Mouse (Mus musculus): ENCODE measurements around the gene Ctcf.

Gene Ctcf

DNA sequence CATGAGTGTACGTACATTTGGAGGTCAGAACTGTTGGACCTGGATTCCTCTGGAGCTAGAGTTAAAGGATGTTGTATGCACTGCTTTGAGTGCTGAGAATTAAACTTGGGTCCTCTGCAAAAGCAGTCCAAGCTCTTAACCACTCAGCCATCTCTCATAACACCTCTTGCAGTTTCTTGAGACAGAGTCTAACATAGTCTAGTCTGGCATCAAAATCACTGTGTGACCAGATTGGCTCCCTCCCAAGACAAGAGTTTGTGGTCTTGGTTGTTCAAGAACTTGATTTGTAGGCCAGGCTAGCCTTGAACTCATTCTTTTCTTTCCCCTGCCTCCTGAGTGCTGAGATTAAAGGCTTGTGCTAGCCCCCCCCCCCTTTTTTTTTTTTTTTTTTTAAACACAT is 12.6 kb downstream of the Ctcf start:
- no peak for DNase-seq (ENCODE audit: low spot score)

DNA sequence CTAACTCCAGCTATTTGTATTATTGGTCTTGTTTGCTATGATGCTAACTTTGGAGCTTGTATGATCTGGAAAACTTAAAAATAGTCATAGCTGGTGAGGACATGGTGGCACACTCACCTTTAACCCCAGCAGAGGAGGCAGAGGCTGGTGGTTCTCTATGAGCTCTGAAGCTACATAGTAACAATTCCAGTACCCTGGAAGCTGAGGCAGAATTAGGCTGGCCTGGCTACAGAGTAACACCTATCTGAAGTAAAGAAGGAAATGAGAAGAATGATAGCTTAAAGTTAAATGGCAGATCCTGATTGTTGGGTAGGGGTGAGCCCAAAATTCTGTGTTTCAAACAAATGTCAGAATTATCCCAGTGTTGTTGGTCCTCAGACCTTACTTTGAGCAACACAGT is 21.3 kb downstream of the Ctcf start:
- DNase-seq (ENCODE audit: low spot score) = no peak

DNA sequence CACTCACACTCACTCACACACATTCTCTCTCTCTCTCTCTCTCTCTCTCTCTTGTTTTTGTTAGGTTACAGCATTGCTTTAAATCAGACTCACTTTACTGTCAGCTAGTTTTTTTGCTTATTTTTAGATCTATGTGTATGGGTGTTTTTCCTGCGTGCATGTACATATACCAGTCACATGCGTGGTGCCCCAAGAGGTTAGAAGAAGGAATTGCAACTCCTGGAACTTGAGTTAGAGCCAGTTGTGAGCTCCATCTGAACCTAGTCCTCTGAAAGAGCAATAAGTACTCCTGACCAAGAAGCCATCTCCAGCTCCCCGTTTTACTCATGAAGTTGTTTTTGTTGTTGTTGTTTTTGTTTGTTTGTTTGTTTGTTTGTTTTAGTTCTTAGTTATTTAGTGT is 24.8 kb downstream of the Ctcf start:
- DNase-seq (ENCODE audit: low spot score) = no peak

DNA sequence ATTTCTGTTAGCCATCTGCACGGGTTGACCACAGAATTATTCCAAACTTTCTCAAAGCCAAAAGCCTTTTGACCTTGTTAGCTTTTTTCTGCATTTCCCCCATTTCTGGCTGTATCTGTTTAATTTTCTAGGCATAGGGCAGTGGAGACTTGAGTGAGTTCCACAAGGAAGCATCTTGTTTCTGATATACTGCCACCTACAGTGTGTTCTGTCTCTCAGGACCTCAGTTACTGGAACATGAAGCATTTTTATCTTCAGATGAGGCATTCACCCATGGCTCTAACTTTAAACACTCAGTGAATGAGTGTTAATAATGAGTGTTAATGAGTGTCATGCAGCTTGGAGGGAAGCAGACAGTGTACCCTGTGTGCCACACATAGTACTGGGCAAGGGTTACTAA is 41.5 kb downstream of the Ctcf start:
- DNase-seq (ENCODE audit: low spot score) = no peak

DNA sequence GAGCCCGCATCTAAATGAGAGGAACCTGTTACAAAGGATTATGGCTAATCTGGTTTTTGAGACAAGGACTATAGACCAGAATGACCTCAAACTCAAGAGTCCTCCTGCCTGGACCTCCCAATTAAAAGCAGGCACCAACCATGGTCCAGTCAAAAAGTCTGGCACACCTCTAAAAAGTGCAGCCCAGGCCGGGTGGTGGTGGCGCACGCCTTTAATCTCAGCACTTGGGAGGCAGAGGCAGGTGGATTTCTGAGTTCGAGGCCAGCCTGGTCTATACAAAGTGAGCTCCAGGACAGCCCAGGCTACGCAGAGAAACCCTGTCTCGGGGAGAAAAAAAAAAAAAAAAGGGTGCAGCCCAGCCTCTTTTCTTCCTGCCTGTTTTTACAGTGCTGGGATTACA is 49.0 kb downstream of the Ctcf start:
- DNase-seq (ENCODE audit: low spot score) = no peak

DNA sequence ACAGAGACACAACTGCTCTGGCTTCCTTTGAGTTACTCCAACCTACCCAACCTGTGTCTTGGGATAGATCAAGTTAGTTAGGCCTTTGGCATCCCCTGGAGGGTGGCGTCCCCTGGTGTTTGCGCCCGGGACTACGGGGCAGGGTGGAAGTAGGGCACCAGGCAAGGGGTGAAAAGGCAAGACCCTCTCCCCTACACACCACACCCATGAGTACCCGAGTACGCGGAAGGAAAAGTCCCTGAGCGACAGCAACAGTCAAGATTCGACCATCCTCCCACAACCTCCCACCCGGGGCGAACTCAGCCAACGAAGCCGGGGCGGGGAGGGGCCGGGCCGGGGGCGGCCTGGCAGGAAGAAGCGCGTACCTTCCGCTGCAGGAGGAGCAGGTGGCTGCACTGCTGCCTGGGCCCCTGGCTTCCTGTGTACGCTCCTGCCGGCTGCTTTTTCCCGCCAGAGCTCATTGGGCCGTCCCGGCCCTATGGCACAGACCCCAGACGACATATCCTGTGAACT is 49.5 kb downstream of the Ctcf start, which contains the start of gene Carmil2:
Carmil2 (plus strand) TSS at position 479 of the 513 bp plus-strand sequence.
- peak; percentile 69 for DNase-seq (ENCODE audit: low spot score)

DNA sequence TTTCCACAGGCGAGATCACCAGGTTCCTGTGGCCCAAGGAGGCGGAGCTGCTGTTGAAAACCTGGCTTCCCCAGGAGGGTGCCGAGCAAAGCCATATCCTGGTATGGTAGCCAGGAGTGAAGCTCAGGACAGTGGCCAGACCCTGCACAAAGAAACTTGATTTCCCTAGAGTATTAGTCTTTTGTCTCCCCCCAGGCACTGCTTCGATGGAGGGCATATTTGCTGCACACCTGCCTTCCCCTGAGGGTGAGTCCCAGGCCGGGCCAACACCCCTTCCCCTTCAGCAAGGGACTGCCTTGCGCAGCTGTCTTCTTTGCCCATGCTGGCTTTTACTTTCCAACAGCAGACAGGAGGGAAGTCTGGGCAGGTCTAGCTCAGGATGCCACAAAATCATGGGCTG is 50.2 kb downstream of the Ctcf start:
- DNase-seq (ENCODE audit: low spot score) = no peak

DNA sequence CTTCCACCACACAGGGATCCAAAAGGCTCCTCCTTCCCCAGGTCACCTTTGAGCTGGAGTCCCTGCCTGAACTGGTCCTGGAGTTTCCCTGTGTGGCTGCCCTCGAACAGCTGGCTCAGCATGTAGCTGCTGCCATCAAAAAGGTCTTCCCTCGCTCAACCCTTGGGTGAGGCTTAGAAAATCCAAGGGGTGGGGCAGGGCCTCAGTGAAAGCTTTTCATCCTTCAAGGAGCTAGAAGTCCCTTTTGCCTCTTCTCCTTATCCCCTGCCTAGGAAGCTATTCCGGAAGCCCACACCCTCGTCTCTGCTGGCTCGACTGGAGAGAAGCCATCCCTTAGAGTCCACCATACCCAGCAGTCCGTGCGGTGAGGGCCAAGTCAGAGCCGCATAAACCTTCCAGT is 51.1 kb downstream of the Ctcf start:
- no peak for DNase-seq (ENCODE audit: low spot score)

DNA sequence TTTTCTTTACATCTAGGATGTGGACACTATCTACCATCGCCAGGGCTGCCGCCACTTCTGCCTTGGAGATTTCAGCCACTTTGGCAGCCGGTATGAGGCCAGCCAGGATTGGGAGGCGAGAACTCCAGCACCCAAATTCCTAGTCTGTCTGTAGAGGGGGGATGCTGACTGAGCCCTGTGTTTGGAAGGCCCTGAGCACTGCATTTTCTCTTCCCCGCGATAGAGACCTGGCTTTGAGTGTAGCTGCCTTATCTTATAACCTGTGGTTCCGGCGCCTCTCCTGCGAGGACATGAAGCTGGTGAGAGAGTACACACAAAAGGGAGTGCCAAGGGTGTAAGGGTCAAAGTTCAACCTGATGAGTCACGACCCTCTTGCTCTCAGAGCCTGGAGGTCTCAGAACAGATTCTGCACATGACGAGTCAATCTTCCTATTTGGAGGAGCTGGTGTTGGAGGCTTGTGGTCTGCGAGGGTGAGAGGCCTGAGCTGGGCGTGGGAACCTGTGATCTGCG is 51.9 kb downstream of the Ctcf start:
- DNase-seq (ENCODE audit: low spot score) = no peak

DNA sequence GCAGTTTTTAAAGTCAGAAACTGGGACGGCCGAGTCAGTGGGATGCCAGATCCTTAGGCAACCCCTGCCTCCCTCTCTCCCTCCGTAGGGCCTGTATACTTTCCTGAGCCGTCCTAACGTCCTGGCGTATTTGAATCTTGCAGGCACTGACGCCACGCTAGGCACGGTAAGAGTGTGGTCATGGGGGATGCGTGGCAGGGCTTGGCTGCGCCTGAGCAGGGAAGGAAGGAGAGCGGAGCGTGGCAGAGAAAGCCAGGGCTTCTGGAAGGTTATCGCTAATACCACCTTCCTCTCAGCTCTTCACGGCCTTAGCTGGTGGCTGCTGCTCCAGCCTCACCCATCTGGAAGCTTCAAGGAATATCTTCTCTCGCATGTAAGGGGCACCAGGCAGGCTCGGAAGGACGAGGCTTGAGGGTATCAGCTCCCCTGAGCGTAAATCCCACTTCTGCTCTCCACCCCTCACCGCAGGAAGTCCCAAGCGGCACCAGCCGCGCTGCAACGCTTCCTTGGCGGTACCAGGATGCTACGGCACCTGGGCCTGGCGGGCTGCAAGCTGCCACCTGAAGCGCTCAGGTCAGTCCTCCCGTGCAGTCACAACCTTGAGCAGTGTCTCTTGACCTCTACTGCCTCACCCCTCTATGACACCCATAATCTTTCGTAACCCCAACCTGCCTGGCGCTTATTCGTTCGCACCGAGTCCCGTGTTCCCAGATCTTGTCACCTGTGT is 53.1 kb downstream of the Ctcf start:
- DNase-seq (ENCODE audit: low spot score) = no peak

DNA sequence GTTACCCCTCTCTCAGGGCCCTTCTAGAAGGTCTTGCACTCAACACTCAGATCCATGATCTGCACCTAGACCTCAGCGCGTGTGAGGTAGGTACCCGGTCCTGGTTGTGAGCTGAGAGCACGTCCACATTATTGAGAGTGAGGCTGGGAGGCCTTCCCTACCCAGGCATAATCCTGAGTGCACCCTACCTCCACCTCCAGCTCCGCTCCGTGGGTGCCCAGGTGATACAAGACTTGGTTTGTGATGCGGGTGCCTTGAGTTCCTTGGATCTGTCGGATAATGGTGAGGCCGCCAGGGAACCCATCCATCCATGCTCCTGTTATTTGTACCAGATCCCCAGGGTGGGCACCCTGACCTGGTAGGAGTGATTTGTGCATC is 53.6 kb downstream of the Ctcf start:
- DNase-seq (ENCODE audit: low spot score) = no peak

DNA sequence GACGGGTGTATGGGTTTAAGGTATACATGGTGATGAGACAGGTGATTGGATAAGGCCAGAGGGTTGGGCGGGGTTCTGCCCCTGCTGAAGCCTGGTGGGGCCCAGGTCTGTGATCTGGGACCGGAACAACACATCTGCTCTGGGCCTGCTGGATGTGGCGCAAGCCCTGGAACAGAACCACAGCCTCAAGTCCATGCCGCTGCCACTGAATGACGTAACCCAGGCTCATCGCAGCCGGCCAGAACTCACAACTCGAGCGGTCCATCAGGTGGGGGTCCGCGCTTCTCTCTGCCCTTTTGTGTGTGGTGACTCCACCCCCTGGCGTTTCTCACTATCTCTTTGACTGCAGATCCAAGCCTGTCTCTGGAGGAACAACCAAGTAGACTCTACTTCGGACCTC is 54.6 kb downstream of the Ctcf start:
- DNase-seq (ENCODE audit: low spot score) = no peak

DNA sequence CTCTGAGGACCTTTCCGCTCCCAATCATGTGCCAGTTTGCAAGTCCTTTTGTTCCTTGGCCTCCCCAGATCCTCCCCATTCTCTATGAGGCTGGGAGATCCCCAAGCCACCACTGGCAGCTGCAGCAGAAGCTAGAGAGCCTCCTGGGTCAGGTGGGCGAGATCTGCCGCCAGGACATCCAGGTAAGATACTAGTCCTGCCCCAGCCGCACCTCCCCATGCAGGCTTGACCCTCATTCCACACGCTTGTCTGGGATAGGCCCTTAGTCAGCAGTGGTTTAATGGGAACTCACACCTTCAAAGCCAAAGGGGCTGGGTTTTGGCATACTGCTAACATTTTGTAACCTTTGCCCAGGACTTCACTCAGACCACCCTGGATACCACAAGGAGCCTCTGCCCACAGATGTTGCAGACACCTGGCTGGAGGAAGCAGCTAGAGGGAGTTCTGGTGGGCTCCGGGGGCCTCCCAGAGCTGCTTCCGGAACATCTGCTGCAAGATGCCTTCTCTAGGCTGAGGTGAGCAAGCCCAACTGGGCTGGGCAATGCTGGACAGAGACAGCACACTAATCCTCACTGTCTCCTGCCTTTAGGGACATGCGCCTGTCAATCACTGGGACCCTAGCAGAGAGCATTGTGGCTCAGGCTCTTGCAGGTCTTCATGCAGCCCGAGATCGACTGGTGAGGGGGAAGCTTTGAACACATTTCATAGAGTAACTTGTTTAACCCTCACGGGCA is 56.2 kb downstream of the Ctcf start:
- no peak for DNase-seq (ENCODE audit: low spot score)

DNA sequence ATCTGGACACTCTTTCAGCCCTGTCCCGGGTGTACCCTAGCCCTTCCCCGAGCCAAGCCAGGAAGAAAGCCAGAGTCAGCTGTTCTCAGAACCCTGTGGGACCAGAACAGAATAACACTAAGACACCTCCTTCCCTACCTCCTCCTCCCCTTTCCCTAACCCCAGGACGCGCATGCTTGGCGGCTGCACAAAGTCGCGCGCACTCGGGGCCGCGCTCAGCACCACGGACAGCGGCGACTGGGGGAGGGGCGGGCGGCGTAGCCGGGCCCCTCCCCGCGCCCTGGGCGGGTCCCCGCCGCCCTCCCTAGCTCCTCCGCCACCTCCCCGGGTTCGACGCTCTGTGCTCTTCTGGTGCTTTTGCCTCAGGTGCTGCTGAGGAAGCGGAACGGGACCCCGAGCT is 57.3 kb downstream of the Ctcf start:
- no peak for DNase-seq (ENCODE audit: low spot score)

DNA sequence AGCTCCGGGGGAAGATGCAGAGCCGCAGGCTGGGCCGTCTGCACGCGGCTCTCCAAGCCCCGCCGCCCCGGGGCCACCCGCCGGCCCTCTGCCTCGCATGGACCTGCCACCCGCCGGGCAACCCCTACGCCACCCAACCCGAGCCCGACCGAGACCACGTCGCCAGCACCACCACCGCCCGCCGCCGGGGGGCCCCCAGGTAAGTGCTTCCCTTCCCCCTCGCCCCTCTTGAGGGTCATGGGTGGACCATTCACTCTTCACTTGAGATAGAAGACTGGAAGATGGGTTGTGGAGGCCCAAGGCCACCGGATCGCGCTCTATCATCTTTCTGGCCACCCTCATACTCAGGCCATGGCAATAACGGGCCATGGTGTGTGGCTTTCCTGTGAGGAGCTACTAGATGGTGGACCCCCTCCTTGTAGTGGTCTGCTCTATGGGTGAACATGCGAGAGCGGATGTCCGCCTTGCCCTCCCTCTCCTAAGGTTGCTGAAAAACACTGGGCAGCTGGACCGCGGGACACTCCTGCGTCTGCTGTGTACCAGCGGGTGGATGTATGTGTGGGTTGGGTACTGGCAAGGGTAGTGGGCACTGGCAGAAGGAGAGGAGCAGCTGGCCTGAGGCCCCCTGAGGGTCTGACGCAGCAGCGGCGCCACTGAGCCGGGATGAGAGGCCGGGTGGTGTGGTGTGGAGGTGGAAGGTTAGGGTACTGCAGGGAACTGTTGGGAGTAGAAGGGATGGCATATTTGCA is 57.9 kb downstream of the Ctcf start:
- DNase-seq (ENCODE audit: low spot score) = no peak

DNA sequence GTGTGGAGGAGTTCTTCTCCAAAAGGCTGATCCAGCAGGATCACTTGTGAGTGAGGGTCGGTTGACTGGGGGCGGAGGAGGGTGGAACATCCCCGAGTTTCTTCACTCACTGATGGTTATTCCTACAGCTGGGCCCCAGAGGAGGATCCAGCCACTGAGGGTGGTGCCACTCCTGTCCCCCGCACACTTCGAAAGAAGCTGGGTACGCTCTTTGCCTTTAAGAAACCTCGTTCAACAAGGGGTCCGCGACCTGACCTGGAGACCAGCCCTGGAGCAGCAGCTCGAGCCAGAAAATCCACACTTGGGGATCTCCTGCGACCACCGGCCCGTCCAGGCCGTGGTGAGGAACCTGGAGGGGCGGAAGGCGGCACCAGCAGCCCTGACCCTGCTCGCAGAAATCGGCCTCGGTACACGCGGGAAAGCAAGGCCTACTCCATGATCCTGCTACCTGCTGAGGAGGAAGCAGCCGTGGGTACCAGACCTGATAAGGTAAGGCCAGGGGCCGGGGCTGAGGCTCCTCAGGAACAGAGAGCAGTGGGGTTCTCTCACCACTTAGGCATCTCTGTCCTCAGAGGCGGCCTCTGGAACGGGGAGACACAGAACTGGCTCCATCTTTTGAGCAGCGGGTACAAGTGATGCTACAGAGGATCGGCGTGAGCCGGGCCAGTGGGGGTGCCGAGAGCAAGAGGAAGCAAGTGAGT is 58.9 kb downstream of the Ctcf start:
- no peak for DNase-seq (ENCODE audit: low spot score)

DNA sequence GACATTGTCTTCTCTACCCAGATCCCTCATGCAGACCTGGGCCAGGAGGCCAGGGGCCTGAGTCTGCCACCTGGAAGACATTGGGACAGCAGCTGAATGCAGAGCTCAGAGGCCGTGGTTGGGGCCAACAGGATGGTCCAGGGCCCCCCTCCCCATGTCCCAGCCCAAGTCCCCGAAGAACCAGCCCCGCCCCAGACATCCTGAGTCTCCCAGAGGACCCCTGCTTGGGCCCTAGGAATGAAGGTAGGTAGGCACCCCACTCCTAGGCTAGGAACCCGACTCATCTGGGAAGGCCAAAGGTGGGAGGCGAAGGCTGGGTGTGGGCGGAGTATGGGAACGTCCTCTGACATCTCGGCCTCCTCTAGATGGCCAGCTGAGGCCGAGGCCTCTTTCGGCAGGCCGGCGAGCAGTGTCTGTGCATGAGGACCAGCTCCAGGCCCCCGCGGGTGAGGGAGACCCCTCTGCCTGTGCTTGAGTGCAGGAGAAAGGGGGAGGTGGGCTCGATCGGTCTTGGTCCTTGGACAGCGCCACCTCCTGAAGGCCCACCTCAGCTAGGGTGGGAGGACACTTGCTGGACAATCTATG is 60.9 kb downstream of the Ctcf start:
- no peak for DNase-seq (ENCODE audit: low spot score)

DNA sequence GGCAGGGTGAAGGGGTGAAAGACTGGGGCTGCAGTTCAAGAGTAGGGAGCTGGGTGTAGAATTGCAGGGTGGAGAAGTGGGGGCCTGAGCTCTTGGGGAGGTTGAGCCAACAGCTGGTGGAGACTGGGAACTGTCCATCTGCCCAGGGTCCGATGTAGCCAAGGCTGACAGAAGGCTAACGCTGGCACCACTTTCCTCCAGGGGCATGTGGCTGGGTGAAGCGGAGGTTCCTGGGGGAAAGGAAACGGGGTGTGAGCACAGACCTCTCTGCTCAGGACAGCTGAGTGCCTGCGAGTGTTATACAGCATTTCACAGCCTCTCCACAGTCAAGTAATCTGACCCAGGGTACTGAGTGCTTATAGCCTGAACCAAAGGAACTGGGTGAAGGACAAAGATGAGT is 62.4 kb downstream of the Ctcf start:
- DNase-seq (ENCODE audit: low spot score) = no peak

DNA sequence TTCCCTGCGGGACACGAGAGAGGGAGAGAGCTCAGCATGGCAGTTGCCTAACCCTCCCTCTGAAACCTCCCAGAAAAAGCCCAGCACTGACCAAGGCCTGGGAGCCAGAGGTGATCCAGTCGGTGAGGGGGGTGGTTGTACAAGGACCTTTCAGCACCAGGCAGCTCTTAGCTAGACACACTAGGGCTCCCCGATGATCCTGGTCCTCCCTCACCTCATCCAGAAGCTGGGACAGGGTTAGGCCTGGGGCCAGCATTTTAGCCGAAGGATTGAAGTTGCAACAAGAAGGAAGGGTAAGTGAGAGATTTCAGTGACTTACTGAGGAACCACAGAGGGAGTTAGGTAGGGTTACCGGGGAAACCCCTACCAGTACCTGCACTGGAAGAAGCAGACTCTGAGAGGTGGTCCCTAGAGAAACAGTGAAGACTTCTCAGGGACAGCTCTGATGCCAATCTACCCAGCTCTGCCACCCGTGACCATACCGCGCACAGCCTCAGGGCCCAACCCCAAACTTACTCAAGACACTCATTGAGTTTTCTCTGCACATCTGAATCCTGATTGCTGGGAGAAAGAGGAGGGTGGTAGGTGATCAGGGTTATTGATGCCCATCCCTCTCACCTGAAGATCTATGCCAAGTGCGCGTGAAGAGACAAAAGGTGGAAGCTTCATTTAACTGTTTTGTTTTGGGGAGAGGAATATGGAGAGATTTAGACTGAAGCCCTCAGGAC is 63.3 kb downstream of the Ctcf start:
- DNase-seq (ENCODE audit: low spot score) = no peak

DNA sequence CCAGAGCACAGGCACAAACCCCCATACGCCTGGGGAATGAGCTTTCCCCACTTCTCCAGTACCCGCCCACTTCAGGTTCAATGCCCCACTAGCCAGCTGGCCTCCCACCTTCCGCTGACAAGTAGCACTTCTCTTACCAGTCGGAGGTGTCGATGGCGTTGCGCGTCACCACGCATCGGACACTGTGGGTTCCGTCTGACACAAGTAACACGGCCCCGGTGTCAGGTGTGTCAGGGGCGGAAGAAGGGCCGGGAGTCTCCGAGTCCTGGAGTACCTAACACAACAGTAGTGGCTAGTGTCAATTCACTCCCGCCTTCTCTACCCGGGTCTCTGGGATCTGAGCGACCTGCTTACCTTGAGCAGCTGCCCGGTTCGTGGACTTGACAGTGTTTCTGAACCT is 64.2 kb downstream of the Ctcf start:
- no peak for DNase-seq (ENCODE audit: low spot score)

Measured in spleen, adult 12 weeks (tissue).